Mouse (Mus musculus) MEL (cell line): ENCODE results near the gene Mical3. TPM values are rescaled to one million over a fixed set of nuclear protein-coding genes. Genes with fewer than 3 reads are reported as not detected.

Source experiments
- DNase-seq: peaks from one replicate; pipeline ENCODE4 v3.0.0; 2011; ENCODE audit warnings: low read depth, low spot score
- H3K27ac ChIP-seq: 2 replicates; pipeline ENCODE4 v1.5.1; 2012; ENCODE audit warnings: low read depth, mild to moderate bottlenecking, control low read depth, low read length, moderate library complexity; ENCODE audit not compliant: control insufficient read depth
- H3K27me3 ChIP-seq, 2 experiments: fragments of 150-350 bp in 1 of 2; sonication (generic) in 1 of 2; 2 replicates each; pipeline ENCODE4 v1.6.1; 2012; ENCODE audit warnings: low read length in 2 of 2, mild to moderate bottlenecking in 2 of 2, improper control_type of control experiment in 1 of 2, moderate library complexity in 1 of 2; ENCODE audit not compliant: insufficient read depth in 2 of 2, control insufficient read depth in 1 of 2
- H3K36me3 ChIP-seq, 2 experiments: 2 replicates each; pipeline ENCODE4 v1.6.1; 2012 to 2014; ENCODE audit warnings: low read length in 2 of 2, improper control_type of control experiment in 1 of 2, inconsistent platforms in 1 of 2, mild to moderate bottlenecking in 1 of 2; ENCODE audit not compliant: insufficient read depth in 2 of 2, control insufficient read depth in 1 of 2
- H3K4me1 ChIP-seq, 2 experiments: fragments of 150-350 bp in 1 of 2; sonication (generic) in 1 of 2; 2 replicates each; pipeline ENCODE4 v1.6.1; 2012; ENCODE audit warnings: low read length in 2 of 2, improper control_type of control experiment in 1 of 2, mild to moderate bottlenecking in 1 of 2; ENCODE audit not compliant: insufficient read depth in 2 of 2, control insufficient read depth in 1 of 2
- H3K4me3 ChIP-seq, 2 experiments: fragments of 150-350 bp in 1 of 2; sonication (generic) in 1 of 2; 2 replicates each; pipeline ENCODE4 v1.5.1; 2012; ENCODE audit warnings: low read depth in 2 of 2, low read length in 2 of 2, mild to moderate bottlenecking in 2 of 2, moderate library complexity in 2 of 2, control low read depth in 1 of 2, improper control_type of control experiment in 1 of 2; ENCODE audit not compliant: control insufficient read depth in 1 of 2, insufficient read depth in 1 of 2
- H3K79me2 ChIP-seq: 2 replicates; pipeline ENCODE4 v1.6.1; 2012; ENCODE audit warnings: mild to moderate bottlenecking, low read length, moderate library complexity; ENCODE audit not compliant: control insufficient read depth, poor library complexity, insufficient read depth
- H3K9ac ChIP-seq: 2 replicates; pipeline ENCODE4 v1.6.1; 2012; ENCODE audit warnings: low read depth, mild to moderate bottlenecking, control low read depth, low read length, moderate library complexity; ENCODE audit not compliant: control insufficient read depth, poor library complexity, severe bottlenecking
- H3K9me3 ChIP-seq: fragments of 150-350 bp; sonication (generic); replicated peaks from 2 replicates; pipeline ENCODE4 v1.6.1; 2012; ENCODE audit warnings: mild to moderate bottlenecking, low read length, improper control_type of control experiment, moderate library complexity; ENCODE audit not compliant: insufficient read depth
- BHLHE40 ChIP-seq: IDR thresholded peaks from 2 replicates; pipeline ENCODE4 v1.6.1; 2012; ENCODE audit warnings: low read depth, mild to moderate bottlenecking, inconsistent platforms, low read length, improper control_type of control experiment, borderline replicate concordance
- CTCF ChIP-seq, 3 experiments: IDR thresholded peaks in 2 of 3; conservative IDR thresholded peaks in 1 of 3; 2 replicates each; pipeline ENCODE4 v1.5.1; 2011 to 2012; ENCODE audit warnings: low read length in 3 of 3, low read depth in 2 of 3, mild to moderate bottlenecking in 2 of 3, improper control_type of control experiment in 1 of 3, inconsistent platforms in 1 of 3, mixed read lengths in 1 of 3, moderate library complexity in 1 of 3; ENCODE audit not compliant: control insufficient read depth in 1 of 3, insufficient read depth in 1 of 3, poor library complexity in 1 of 3, severe bottlenecking in 1 of 3
- ELF1 ChIP-seq: IDR thresholded peaks from 2 replicates; pipeline ENCODE4 v1.6.1; 2014; ENCODE audit warnings: low read depth, mild to moderate bottlenecking, inconsistent platforms, low read length, improper control_type of control experiment, moderate library complexity
- ETS1 ChIP-seq: IDR thresholded peaks from 2 replicates; pipeline ENCODE4 v1.6.1; 2012; ENCODE audit warnings: low read depth, mild to moderate bottlenecking, inconsistent platforms, low read length, improper control_type of control experiment, moderate library complexity
- GATA1 ChIP-seq: IDR thresholded peaks from 2 replicates; pipeline ENCODE4 v1.6.1; 2011; ENCODE audit warnings: low read depth, low read length, improper control_type of control experiment
- HCFC1 ChIP-seq: IDR thresholded peaks from 2 replicates; pipeline ENCODE4 v1.6.1; 2012; ENCODE audit warnings: low read depth, mild to moderate bottlenecking, inconsistent platforms, low read length, improper control_type of control experiment, moderate library complexity
- JUND ChIP-seq: IDR thresholded peaks from 2 replicates; pipeline ENCODE4 v1.6.1; 2011; ENCODE audit warnings: low read depth, mild to moderate bottlenecking, improper control_type of control experiment, low read length
- MAX ChIP-seq: IDR thresholded peaks from 2 replicates; pipeline ENCODE4 v1.6.1; 2011; ENCODE audit warnings: low read length, improper control_type of control experiment
- MAZ ChIP-seq: IDR thresholded peaks from 2 replicates; pipeline ENCODE4 v1.6.1; 2012; ENCODE audit warnings: low read depth, mild to moderate bottlenecking, inconsistent platforms, low read length, improper control_type of control experiment
- MXI1 ChIP-seq: IDR thresholded peaks from 2 replicates; pipeline ENCODE4 v1.6.1; 2011; ENCODE audit warnings: mild to moderate bottlenecking, low read depth, low read length, improper control_type of control experiment
- MYB ChIP-seq: IDR thresholded peaks from 2 replicates; pipeline ENCODE4 v1.6.1; 2011; ENCODE audit warnings: mild to moderate bottlenecking, low read depth, low read length, improper control_type of control experiment
- NELFE ChIP-seq: IDR thresholded peaks from 2 replicates; pipeline ENCODE4 v1.6.1; 2011; ENCODE audit warnings: low read depth, low read length, improper control_type of control experiment
- NRF1 ChIP-seq: IDR thresholded peaks from 2 replicates; pipeline ENCODE4 v1.6.1; 2014; ENCODE audit warnings: low read depth, mild to moderate bottlenecking, inconsistent platforms, low read length, improper control_type of control experiment, moderate library complexity; ENCODE audit not compliant: poor library complexity, insufficient read depth, severe bottlenecking
- POLR2AphosphoS5 ChIP-seq: IDR thresholded peaks from 2 replicates; pipeline ENCODE4 v1.6.1; 2012; ENCODE audit warnings: low read depth, borderline replicate concordance, mild to moderate bottlenecking, inconsistent platforms, low read length, moderate library complexity, mixed read lengths
- RAD21 ChIP-seq: IDR thresholded peaks from 2 replicates; pipeline ENCODE4 v1.6.1; 2011; ENCODE audit warnings: mild to moderate bottlenecking, low read depth, low read length, improper control_type of control experiment
- RCOR1 ChIP-seq: IDR thresholded peaks from 2 replicates; pipeline ENCODE4 v1.6.1; 2012; ENCODE audit warnings: low read depth, mild to moderate bottlenecking, inconsistent platforms, low read length, improper control_type of control experiment
- SIN3A ChIP-seq: IDR thresholded peaks from 2 replicates; pipeline ENCODE4 v1.6.1; 2012; ENCODE audit warnings: low read length, improper control_type of control experiment, inconsistent platforms
- SMC3 ChIP-seq: IDR thresholded peaks from 2 replicates; pipeline ENCODE4 v1.6.1; 2011; ENCODE audit warnings: low read depth, low read length, improper control_type of control experiment
- TAL1 ChIP-seq: IDR thresholded peaks from 2 replicates; pipeline ENCODE4 v1.6.1; 2012; ENCODE audit warnings: mild to moderate bottlenecking, inconsistent platforms, low read length, moderate library complexity, mixed read lengths
- TCF12 ChIP-seq: IDR thresholded peaks from 2 replicates; pipeline ENCODE4 v1.6.1; 2014; ENCODE audit warnings: low read depth, mild to moderate bottlenecking, inconsistent platforms, low read length, improper control_type of control experiment, moderate library complexity
- UBTF ChIP-seq: IDR thresholded peaks from 2 replicates; pipeline ENCODE4 v1.6.1; 2012; ENCODE audit warnings: low read depth, mild to moderate bottlenecking, inconsistent platforms, low read length, improper control_type of control experiment, moderate library complexity, borderline replicate concordance; ENCODE audit not compliant: insufficient read depth
- USF1 ChIP-seq: IDR thresholded peaks from 2 replicates; pipeline ENCODE4 v1.6.1; 2014; ENCODE audit warnings: low read depth, mild to moderate bottlenecking, inconsistent platforms, low read length, improper control_type of control experiment, moderate library complexity
- USF2 ChIP-seq, 2 experiments: IDR thresholded peaks; 2 replicates each; pipeline ENCODE4 v1.6.1; 2011 to 2012; ENCODE audit warnings: improper control_type of control experiment in 2 of 2, low read length in 2 of 2, borderline replicate concordance in 1 of 2, inconsistent platforms in 1 of 2, low read depth in 1 of 2, mild to moderate bottlenecking in 1 of 2; ENCODE audit not compliant: insufficient read depth in 1 of 2
- ZKSCAN1 ChIP-seq: IDR thresholded peaks from 2 replicates; pipeline ENCODE4 v1.6.1; 2012; ENCODE audit warnings: low read depth, mild to moderate bottlenecking, inconsistent platforms, low read length, improper control_type of control experiment, moderate library complexity
- ZMIZ1 ChIP-seq: IDR thresholded peaks from 2 replicates; pipeline ENCODE4 v1.6.1; 2012; ENCODE audit warnings: low read depth, mild to moderate bottlenecking, inconsistent platforms, low read length, improper control_type of control experiment, moderate library complexity
- ZNF384 ChIP-seq: IDR thresholded peaks from 2 replicates; pipeline ENCODE4 v1.6.1; 2012; ENCODE audit warnings: low read depth, mild to moderate bottlenecking, inconsistent platforms, low read length, improper control_type of control experiment
- polyA plus RNA-seq, 2 experiments: library from polyadenylated mRNA; stranded (reverse) in 1 of 2; unstranded in 1 of 2; fragments of >175 nt in 1 of 2; fragments of >200 nt in 1 of 2; gene quantifications; 2 replicates each; pipeline versions ENCODE4 v1.2.1 to v1.2.4; 2012; ENCODE audit warnings: low replicate concordance in 2 of 2, low read depth in 1 of 2; ENCODE audit not compliant: insufficient read length in 2 of 2, insufficient read depth in 1 of 2, missing spikeins in 1 of 2
- total RNA-seq: library from RNA; depleted of rRNA; stranded (reverse); fragments of 300-350 nt; gene quantifications from 2 replicates; pipeline ENCODE4 v1.2.3, GENCODE M21; 2012

Gene Mical3
- total and polyA plus RNA-seq, 3 experiments, result 19.8 to 125 (median 31.4) TPM

- H3K9ac ChIP-seq, result no peak overlapping the region
- H3K27ac ChIP-seq, result no peak overlapping the region
- TF ChIP-seq MAZ, result no peak
- TF ChIP-seq USF2 (IDR thresholded peaks at IDR 0.05; ENCODE audit: borderline replicate concordance in 1 of 2, insufficient read depth in 1 of 2, low read depth in 1 of 2, low read length in 2 of 2), result no peak
- TF ChIP-seq NELFE, result no peak
- TF ChIP-seq GATA1, result no peak
- TF ChIP-seq ELF1, result no peak
- no peak for TF ChIP-seq JUND
- no peak for TF ChIP-seq POLR2AphosphoS5
- TF ChIP-seq ZMIZ1, result no peak
- TF ChIP-seq RCOR1, result no peak
- no peak for TF ChIP-seq USF1
- no peak for TF ChIP-seq NRF1
- no peak for TF ChIP-seq ETS1
- no peak for TF ChIP-seq SIN3A
- TF ChIP-seq, all 39 proteins: peak for 0
- H3K27me3 ChIP-seq, result no peaks in the 10 kb centered on the region
- no peak for DNase-seq
- no peaks in the 10 kb centered on the region for H3K4me1 ChIP-seq
- H3K36me3 ChIP-seq, result peaks cover 0 to 2% of the 10 kb centered on the region in 2 experiments; a peak in 1 of 4 replicates
- H3K79me2 ChIP-seq, result no peaks in the 10 kb centered on the region
- no peaks in the 10 kb centered on the region for H3K9me3 ChIP-seq
- H3K4me3 ChIP-seq, result no peak overlapping the region
Observed at GRCm38 (mm10) chr6:121014339-121014738, 116.5 kb downstream of the Mical3 start.

- Histone ChIP-seq H3K4me3 (no peak overlapping the region), H3K27ac (no peak overlapping the region), H3K27me3 (no peaks in the 10 kb centered on the region), H3K9ac (no peak overlapping the region)
- TF ChIP-seq UBTF, result no peak
- no peak for TF ChIP-seq USF2 (IDR thresholded peaks at IDR 0.05; ENCODE audit: borderline replicate concordance in 1 of 2, insufficient read depth in 1 of 2, low read depth in 1 of 2, low read length in 2 of 2)
- TF ChIP-seq TAL1, result no peak; the same call in 1 of the 2 replicates
- TF ChIP-seq ZMIZ1, result no peak
- no peak; the same call in 1 of the 2 replicates for TF ChIP-seq RAD21
- TF ChIP-seq HCFC1, result no peak
- no peak for TF ChIP-seq ZNF384
- TF ChIP-seq MXI1, result no peak
- TF ChIP-seq MAX, result no peak
- peak; percentile 23; the same call in 1 of the 2 replicates for TF ChIP-seq SMC3
- no peak for TF ChIP-seq RCOR1
- TF ChIP-seq MYB, result no peak
- no peak for TF ChIP-seq SIN3A
- TF ChIP-seq BHLHE40, result no peak
- TF ChIP-seq CTCF (IDR thresholded peaks at IDR 0.05 in 2 of 3, conservative IDR thresholded peaks at IDR 0.05 in 1 of 3; ENCODE audit: control insufficient read depth in 1 of 3, insufficient read depth in 1 of 3, low read depth in 2 of 3, low read length in 3 of 3, poor library complexity in 1 of 3, severe bottlenecking in 1 of 3), result peak in 2 of 3 experiments; percentile 8 to 21; a peak in 2 of 6 replicates
- TF ChIP-seq ZKSCAN1, result no peak
- TF ChIP-seq TCF12, result no peak
- TF ChIP-seq, all 39 proteins: peak for 2
- H3K9me3 ChIP-seq, result no peaks in the 10 kb centered on the region
- peaks cover 0 to 2% of the 10 kb centered on the region in 2 experiments; a peak in 1 of 4 replicates for H3K36me3 ChIP-seq
- DNase-seq, result no peak
- H3K4me1 ChIP-seq, result no peaks in the 10 kb centered on the region
- H3K79me2 ChIP-seq, result no peaks in the 10 kb centered on the region
Observed at GRCm38 (mm10) chr6:121013750-121014149, 117.0 kb downstream of the Mical3 start.
